Mouse (Mus musculus): Measurements from ENCODE around the gene Olfr1389. TPM values are rescaled to one million over a fixed set of nuclear protein-coding genes. Genes with fewer than 3 reads are reported as not detected.

Gene Olfr1389
- not detected for polyA plus RNA-seq (2014; fragmentation: Illumina TruSeq; extraction: RNeasy Lipid Tissue Mini Kit (QIAGEN cat#74804); ENCODE audit: low read depth, low replicate concordance)

DNA sequence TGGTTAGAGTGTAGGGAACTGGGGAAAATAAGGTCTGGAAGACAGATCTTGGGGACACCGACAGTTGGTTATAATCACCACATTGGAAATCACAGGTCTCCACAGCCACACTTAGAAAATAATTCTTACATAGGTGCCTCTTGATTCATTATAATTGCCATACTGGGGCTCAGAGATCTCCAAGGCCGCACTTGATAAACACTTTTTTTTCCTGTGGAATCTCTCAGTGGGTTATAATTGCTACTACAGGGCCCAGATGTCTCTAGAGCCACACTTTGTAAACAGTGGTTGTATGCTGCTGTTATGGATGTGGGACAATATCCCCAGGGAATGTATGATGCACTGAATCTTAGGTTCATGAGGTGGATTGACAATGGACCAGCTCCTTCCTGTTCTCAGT, at the start of gene Olfr1389:
TSS of gene Olfr1389 (plus strand) at position 301 of the 400 bp plus-strand sequence.

GRCm38 (mm10) chr11:49436411-49436810, 13.5 kb downstream of the Olfr1389 start, which contains the start of gene Olfr1388:
Olfr1388 (plus strand) TSS chr11:49436624.

DNA sequence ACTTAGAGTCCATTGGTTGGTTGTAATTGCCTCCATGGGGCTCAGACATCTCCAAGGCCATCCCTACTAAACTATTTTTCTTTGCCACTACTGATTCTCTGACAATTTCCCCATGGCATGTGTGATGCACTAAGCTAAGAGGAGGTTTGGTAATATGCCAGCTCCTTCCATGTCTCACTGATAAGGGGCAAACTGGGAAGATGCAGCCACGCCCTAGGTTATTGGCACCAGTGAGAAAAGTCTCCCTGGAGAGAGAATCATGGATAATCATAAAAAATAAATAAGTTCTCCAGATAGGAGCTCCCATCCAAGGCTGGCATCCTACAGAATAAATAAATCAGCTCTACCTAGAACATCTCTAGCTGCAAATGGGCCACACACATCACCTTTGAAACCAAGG, 32.2 kb downstream of the Olfr1389 start, which contains the start of gene Olfr1387:
TSS of gene Olfr1387 (plus strand) at position 301 of the 400 bp plus-strand sequence.

DNA sequence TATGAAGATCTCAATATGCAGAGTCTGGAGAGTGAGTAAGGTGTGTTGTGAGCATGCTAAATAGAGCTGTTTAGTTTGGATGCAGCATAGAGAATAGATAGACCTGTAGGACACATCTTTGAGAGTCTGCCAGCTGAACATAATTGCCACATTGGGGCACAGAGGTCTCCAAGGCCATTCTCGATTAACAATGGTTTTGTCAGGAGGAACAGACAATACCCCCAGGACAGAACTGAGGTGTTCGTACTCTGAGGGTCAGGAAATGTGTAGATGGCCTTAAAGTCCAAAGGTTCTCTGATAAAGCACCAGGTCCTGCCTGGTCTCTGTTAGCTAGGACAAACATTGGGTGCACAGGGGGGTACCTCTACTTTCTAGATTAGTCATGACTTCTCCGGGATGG, 41.9 kb downstream of the Olfr1389 start, which contains the start of gene Olfr1386:
TSS of gene Olfr1386 (plus strand) at position 301 of the 400 bp plus-strand sequence.

Other genes starting within 250 kb of the Olfr1389 start
- gene Btnl9, start 235.9 kb upstream of the Olfr1389 start, polyA plus RNA-seq (2014; fragmentation: Illumina TruSeq; extraction: RNeasy Lipid Tissue Mini Kit (QIAGEN cat#74804); ENCODE audit: low read depth, low replicate concordance), result 20.0 TPM
- gene Zfp62, start 219.8 kb upstream of the Olfr1389 start, polyA plus RNA-seq (2014; fragmentation: Illumina TruSeq; extraction: RNeasy Lipid Tissue Mini Kit (QIAGEN cat#74804); ENCODE audit: low read depth, low replicate concordance), result 91.5 TPM
- 38.5 TPM for gene Mgat1, start 178.9 kb upstream of the Olfr1389 start, polyA plus RNA-seq (2014; fragmentation: Illumina TruSeq; extraction: RNeasy Lipid Tissue Mini Kit (QIAGEN cat#74804); ENCODE audit: low read depth, low replicate concordance)
- 1.4 TPM for gene Olfr1393, start 144.8 kb upstream of the Olfr1389 start, polyA plus RNA-seq (2014; fragmentation: Illumina TruSeq; extraction: RNeasy Lipid Tissue Mini Kit (QIAGEN cat#74804); ENCODE audit: low read depth, low replicate concordance)
- 0.24 TPM for gene Olfr1392, start 137.8 kb upstream of the Olfr1389 start, polyA plus RNA-seq (2014; fragmentation: Illumina TruSeq; extraction: RNeasy Lipid Tissue Mini Kit (QIAGEN cat#74804); ENCODE audit: low read depth, low replicate concordance)
- not detected for gene Olfr10, start 118.3 kb upstream of the Olfr1389 start, polyA plus RNA-seq (2014; fragmentation: Illumina TruSeq; extraction: RNeasy Lipid Tissue Mini Kit (QIAGEN cat#74804); ENCODE audit: low read depth, low replicate concordance)
- gene Olfr1391, start 100.3 kb upstream of the Olfr1389 start, polyA plus RNA-seq (2014; fragmentation: Illumina TruSeq; extraction: RNeasy Lipid Tissue Mini Kit (QIAGEN cat#74804); ENCODE audit: low read depth, low replicate concordance), result not detected
- gene Olfr1390, start 87.9 kb upstream of the Olfr1389 start, polyA plus RNA-seq (2014; fragmentation: Illumina TruSeq; extraction: RNeasy Lipid Tissue Mini Kit (QIAGEN cat#74804); ENCODE audit: low read depth, low replicate concordance), result not detected
- not detected for gene Olfr1388, start 13.6 kb downstream of the Olfr1389 start, polyA plus RNA-seq (2014; fragmentation: Illumina TruSeq; extraction: RNeasy Lipid Tissue Mini Kit (QIAGEN cat#74804); ENCODE audit: low read depth, low replicate concordance)
- gene Olfr1387, start 32.3 kb downstream of the Olfr1389 start, polyA plus RNA-seq (2014; fragmentation: Illumina TruSeq; extraction: RNeasy Lipid Tissue Mini Kit (QIAGEN cat#74804); ENCODE audit: low read depth, low replicate concordance), result not detected
- gene Olfr1386, start 42.0 kb downstream of the Olfr1389 start, polyA plus RNA-seq (2014; fragmentation: Illumina TruSeq; extraction: RNeasy Lipid Tissue Mini Kit (QIAGEN cat#74804); ENCODE audit: low read depth, low replicate concordance), result not detected
- not detected for gene Olfr1385, start 66.0 kb downstream of the Olfr1389 start, polyA plus RNA-seq (2014; fragmentation: Illumina TruSeq; extraction: RNeasy Lipid Tissue Mini Kit (QIAGEN cat#74804); ENCODE audit: low read depth, low replicate concordance)
- not detected for gene Olfr1384, start 83.7 kb downstream of the Olfr1389 start, polyA plus RNA-seq (2014; fragmentation: Illumina TruSeq; extraction: RNeasy Lipid Tissue Mini Kit (QIAGEN cat#74804); ENCODE audit: low read depth, low replicate concordance)
- gene Olfr1383, start 96.6 kb downstream of the Olfr1389 start, polyA plus RNA-seq (2014; fragmentation: Illumina TruSeq; extraction: RNeasy Lipid Tissue Mini Kit (QIAGEN cat#74804); ENCODE audit: low read depth, low replicate concordance), result not detected
- gene Olfr1382, start 105.2 kb downstream of the Olfr1389 start, polyA plus RNA-seq (2014; fragmentation: Illumina TruSeq; extraction: RNeasy Lipid Tissue Mini Kit (QIAGEN cat#74804); ENCODE audit: low read depth, low replicate concordance), result not detected
- not detected for gene Olfr1381, start 120.4 kb downstream of the Olfr1389 start, polyA plus RNA-seq (2014; fragmentation: Illumina TruSeq; extraction: RNeasy Lipid Tissue Mini Kit (QIAGEN cat#74804); ENCODE audit: low read depth, low replicate concordance)
- not detected for gene Olfr1380, start 133.8 kb downstream of the Olfr1389 start, polyA plus RNA-seq (2014; fragmentation: Illumina TruSeq; extraction: RNeasy Lipid Tissue Mini Kit (QIAGEN cat#74804); ENCODE audit: low read depth, low replicate concordance)
- gene Flt4, start 186.2 kb downstream of the Olfr1389 start, polyA plus RNA-seq (2014; fragmentation: Illumina TruSeq; extraction: RNeasy Lipid Tissue Mini Kit (QIAGEN cat#74804); ENCODE audit: low read depth, low replicate concordance), result 1.3 TPM
- not detected for gene Scgb3a1, start 240.5 kb downstream of the Olfr1389 start, polyA plus RNA-seq (2014; fragmentation: Illumina TruSeq; extraction: RNeasy Lipid Tissue Mini Kit (QIAGEN cat#74804); ENCODE audit: low read depth, low replicate concordance)

Data from kidney, adult 10 weeks (tissue).